Mouse (Mus musculus): ENCODE results near the gene Stab2. TPM values are rescaled to one million over a fixed set of nuclear protein-coding genes. Genes with fewer than 3 reads are reported as not detected.

Gene Stab2
- total RNA-seq, 1 experiment from 2014 or later: 6.3 TPM

- ATAC-seq (replicated peaks in 1 of 2; ENCODE audit: insufficient read depth in 1 of 2, low FRiP score in 2 of 2, low TSS enrichment in 1 of 2, low read depth in 1 of 2, poor library complexity in 2 of 2, severe bottlenecking in 2 of 2): no peak
Observed at GRCm38 (mm10) chr10:86940591-86940990, 67.2 kb downstream of the Stab2 start.

GRCm38 (mm10) chr10:86934376-86934775 is 73.4 kb downstream of the Stab2 start:
- no peak for ATAC-seq (replicated peaks in 1 of 2; ENCODE audit: insufficient read depth in 1 of 2, low FRiP score in 2 of 2, low TSS enrichment in 1 of 2, low read depth in 1 of 2, poor library complexity in 2 of 2, severe bottlenecking in 2 of 2)

GRCm38 (mm10) chr10:86933906-86934305 is 73.9 kb downstream of the Stab2 start:
- no peak for ATAC-seq (replicated peaks in 1 of 2; ENCODE audit: insufficient read depth in 1 of 2, low FRiP score in 2 of 2, low TSS enrichment in 1 of 2, low read depth in 1 of 2, poor library complexity in 2 of 2, severe bottlenecking in 2 of 2)

DNA sequence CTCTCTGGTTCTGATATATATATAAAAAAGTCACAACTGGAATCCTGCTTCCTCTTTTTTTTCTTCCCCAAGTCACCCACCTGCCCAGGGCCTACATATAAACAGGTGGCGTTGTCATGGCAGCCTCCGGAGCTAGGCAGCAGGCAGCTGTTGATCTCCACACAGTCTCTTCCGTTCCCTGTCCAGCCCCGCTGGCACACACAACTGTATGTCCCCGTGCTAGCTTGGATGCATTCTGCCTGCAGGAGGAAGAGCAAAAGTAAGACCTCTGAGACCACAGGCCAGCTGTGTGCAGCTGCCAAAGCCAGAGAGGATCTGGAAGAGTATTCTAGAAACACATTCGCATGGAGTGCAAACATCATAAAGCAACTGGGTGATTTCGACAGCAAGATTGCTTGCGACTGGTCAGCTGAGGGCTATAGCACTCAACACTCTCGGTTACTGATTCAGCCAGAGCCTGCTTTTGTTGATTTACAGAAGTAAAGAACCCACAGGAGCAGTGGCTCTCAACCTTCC is 74.6 kb downstream of the Stab2 start:
- peak; percentile 89 to 92 for ATAC-seq (replicated peaks in 1 of 2; ENCODE audit: insufficient read depth in 1 of 2, low FRiP score in 2 of 2, low TSS enrichment in 1 of 2, low read depth in 1 of 2, poor library complexity in 2 of 2, severe bottlenecking in 2 of 2)

DNA sequence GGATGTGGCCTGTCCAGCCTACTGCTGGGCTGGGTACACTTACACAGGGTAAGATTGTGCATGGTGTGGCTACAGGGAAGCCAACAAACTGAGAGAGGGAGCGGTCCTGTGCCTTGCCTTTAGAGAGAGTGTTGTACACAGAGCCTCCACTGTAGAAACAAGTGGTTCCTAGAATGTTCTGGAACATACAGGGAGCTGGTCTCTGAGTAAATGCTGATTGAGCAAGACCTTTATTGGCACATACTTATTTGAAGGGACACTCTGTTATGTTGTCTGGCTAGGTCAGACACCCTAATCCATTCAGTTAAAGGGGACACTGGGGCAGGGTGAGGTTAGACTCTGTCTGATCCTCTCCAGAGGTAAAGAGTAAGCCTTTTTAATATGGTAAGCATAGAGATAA is 84.2 kb downstream of the Stab2 start:
- ATAC-seq (replicated peaks in 1 of 2; ENCODE audit: insufficient read depth in 1 of 2, low FRiP score in 2 of 2, low TSS enrichment in 1 of 2, low read depth in 1 of 2, poor library complexity in 2 of 2, severe bottlenecking in 2 of 2): no peak

- no peak for ATAC-seq (replicated peaks in 1 of 2; ENCODE audit: insufficient read depth in 1 of 2, low FRiP score in 2 of 2, low TSS enrichment in 1 of 2, low read depth in 1 of 2, poor library complexity in 2 of 2, severe bottlenecking in 2 of 2)
Observed at GRCm38 (mm10) chr10:86915595-86915994, 92.2 kb downstream of the Stab2 start.

DNA sequence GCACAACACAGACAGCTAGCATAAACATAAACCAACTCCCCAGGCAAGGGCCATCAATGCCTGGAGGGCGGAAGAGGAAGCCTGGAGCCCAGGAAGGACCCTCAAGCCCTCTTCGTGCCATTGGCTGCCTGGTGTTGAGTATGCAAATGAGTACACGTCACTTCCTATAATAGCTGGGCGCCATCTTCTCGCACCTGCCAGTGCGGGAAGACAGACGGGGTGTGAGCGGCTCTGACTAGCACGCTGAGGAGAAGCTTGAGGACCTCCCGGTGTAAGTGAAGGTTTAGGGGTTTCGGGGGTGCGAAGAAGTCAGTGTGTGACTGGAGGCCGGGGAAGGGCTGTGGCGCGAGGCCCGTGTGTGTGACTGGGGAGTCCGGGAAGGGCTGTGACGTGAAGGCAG is 99.3 kb downstream of the Stab2 start:
- no peak for ATAC-seq (replicated peaks in 1 of 2; ENCODE audit: insufficient read depth in 1 of 2, low FRiP score in 2 of 2, low TSS enrichment in 1 of 2, low read depth in 1 of 2, poor library complexity in 2 of 2, severe bottlenecking in 2 of 2)

DNA sequence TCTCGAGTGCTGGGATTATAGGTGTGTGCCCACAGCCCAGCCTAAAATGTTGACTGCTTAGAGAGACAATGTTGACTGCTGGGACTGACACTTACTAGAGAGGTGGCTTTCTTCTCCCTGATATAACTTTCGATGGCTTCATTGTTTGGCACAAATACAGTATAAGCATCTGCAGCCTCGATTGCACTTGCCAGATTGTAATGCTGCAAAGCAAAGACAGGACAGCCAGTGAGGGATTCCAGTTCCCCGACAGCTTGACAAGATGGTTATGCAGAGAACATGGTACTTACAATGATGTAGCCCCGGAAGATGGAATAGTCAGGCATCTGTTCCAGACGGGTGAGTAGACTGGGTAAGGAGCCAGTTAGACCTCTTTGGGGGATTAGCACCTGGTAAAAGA is 100.8 kb downstream of the Stab2 start:
- ATAC-seq (replicated peaks in 1 of 2; ENCODE audit: insufficient read depth in 1 of 2, low FRiP score in 2 of 2, low TSS enrichment in 1 of 2, low read depth in 1 of 2, poor library complexity in 2 of 2, severe bottlenecking in 2 of 2): no peak

DNA sequence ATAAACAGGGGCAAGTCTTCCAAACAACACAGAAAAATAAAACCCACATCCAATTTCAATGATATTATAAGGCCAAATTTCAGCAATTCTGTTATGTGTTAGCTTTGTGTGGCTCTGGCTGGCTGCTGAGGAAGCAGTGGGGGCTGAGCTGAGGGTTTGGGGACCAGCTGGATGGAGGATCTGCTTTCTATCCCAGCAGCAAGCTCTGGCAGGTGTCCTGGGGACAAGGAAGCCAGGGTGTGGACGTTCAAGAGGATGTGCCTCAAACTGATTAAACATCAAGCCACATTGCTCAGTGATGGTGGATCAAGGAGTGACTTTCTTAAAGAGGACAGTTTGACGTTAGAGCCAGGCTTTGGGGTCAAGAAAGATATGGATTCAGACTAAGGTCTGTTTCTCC is 112.3 kb downstream of the Stab2 start:
- no peak for ATAC-seq (replicated peaks in 1 of 2; ENCODE audit: insufficient read depth in 1 of 2, low FRiP score in 2 of 2, low TSS enrichment in 1 of 2, low read depth in 1 of 2, poor library complexity in 2 of 2, severe bottlenecking in 2 of 2)

- ATAC-seq (replicated peaks in 1 of 2; ENCODE audit: insufficient read depth in 1 of 2, low FRiP score in 2 of 2, low TSS enrichment in 1 of 2, low read depth in 1 of 2, poor library complexity in 2 of 2, severe bottlenecking in 2 of 2): no peak
Observed at GRCm38 (mm10) chr10:86891066-86891465, 116.8 kb downstream of the Stab2 start.

DNA sequence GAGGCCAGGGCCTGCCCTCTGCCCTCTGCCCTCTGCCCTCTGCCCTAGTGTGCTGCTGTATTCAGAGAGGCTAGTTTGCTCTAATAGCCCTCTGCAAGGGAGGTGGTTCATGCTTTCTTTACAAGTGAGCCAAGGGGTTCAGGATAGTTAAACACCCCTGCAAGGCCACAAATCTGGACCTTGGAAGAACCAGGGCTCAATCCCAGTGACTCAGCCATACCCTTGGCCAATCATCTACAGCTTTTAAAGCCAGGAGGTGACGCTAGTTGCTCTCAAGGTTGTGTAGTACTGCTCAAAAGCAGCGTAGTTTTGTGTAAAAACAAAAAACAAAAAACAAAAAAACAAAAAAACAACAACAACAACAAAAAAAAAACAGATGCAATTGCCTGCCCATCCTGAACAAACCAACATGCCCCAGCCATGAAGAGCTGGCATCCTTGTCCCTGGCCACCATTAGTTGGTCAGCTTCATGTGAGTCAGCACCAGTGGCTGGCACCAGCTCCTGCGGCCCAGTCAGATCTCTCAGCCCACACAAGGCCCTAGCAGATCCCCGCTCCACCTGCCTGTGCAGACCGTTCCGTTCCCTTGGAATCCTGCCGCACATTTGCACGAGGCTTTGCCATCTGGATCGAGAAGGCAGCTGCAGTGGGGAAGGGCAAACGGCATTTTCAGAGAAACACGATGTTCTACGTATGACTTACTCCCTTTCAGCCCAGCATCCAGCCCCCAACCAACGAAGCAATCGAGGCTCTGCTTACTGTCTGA is 117.5 kb downstream of the Stab2 start:
- ATAC-seq (replicated peaks in 1 of 2; ENCODE audit: insufficient read depth in 1 of 2, low FRiP score in 2 of 2, low TSS enrichment in 1 of 2, low read depth in 1 of 2, poor library complexity in 2 of 2, severe bottlenecking in 2 of 2): no peak

DNA sequence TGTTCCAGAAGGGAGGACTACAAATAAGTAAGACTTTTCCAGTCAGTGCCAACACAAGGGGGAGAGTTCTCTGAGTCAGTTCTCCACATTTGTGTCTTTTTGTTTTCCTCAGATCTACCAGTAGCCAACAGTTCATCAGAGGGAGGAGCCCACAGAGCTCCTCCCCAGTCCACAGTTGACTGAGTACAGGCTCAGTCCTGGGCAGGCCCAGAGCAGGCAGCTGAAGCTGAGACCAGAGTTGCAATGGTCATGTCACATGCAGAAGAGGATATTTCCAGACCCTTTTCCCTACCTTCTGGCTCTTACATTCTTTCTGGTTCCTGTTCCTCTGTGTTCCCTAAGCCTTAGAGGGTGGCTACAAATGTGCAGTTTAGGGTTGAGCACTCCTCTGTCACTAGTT is 118.4 kb downstream of the Stab2 start:
- ATAC-seq (replicated peaks in 1 of 2; ENCODE audit: insufficient read depth in 1 of 2, low FRiP score in 2 of 2, low TSS enrichment in 1 of 2, low read depth in 1 of 2, poor library complexity in 2 of 2, severe bottlenecking in 2 of 2): no peak

DNA sequence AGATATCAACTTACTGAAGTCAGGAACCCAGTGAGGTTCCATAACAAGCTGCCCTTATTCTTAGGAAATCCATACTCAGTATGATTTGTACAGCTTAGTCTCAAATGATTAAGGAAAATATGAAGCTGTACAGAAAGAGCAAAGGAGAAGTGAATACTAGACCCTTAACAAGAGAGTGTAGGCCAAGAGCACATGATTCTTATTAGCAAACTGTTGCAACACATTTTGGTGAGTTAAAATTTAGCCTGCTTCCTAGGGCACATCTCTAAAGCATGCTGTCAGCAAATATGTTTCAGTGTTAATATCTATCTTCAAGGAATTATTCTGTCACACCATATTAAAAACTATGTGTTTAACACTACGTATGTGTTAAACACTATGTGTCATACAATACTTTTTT is 121.4 kb downstream of the Stab2 start:
- no peak for ATAC-seq (replicated peaks in 1 of 2; ENCODE audit: insufficient read depth in 1 of 2, low FRiP score in 2 of 2, low TSS enrichment in 1 of 2, low read depth in 1 of 2, poor library complexity in 2 of 2, severe bottlenecking in 2 of 2)

DNA sequence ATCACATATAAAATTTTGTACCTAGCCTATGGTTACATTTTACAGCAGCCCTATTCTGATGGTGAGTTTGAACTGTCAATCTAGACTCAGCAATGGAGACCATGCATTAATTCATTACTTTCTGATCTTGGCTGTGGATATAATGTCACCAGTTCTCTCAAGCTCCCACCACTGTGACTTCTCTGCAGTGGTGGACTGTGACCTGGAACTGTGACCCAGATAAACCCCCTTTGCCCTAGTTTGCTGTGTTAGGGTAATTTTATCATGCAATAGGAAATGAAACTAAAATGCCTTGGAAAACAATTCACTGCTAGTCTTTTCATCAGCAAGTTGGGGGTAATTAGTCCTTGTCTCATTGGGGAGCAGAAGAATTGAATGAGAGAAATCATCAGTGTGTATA is 126.4 kb downstream of the Stab2 start:
- ATAC-seq (replicated peaks in 1 of 2; ENCODE audit: insufficient read depth in 1 of 2, low FRiP score in 2 of 2, low TSS enrichment in 1 of 2, low read depth in 1 of 2, poor library complexity in 2 of 2, severe bottlenecking in 2 of 2): no peak

DNA sequence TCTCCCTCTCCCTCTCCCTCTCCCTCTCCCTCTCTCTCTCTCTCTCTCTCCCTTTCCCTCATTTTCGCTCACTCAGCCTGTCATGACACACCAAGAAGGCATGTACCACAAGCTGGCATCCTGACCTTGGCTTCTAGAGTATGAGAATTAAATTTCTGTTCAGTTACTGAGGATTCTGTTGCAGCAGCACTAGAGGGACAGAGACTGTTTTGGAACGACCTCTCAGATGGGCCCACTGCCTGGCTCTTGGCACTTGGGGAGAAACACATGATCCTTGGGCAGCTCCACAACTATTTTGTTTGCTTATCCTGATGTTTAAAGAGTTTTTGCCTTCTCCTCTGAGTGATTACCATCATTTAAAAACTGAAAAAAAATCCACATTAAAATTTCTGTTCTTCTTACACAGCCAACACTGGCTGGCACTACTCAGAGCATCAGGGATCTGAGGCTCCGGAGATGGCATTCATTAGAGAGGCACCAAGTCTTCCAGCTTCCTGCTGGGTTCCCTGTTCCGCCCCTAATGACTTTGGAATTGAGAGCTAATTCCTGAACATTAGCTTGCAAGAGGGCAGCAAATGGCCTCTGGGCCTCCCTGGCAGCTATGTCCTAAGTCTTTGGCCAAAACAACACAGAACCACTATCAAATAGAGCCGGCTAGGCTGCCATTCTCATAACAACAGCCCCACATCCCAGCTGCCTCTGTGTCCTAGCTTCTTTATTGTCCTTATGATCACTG is 127.6 kb downstream of the Stab2 start:
- ATAC-seq (replicated peaks in 1 of 2; ENCODE audit: insufficient read depth in 1 of 2, low FRiP score in 2 of 2, low TSS enrichment in 1 of 2, low read depth in 1 of 2, poor library complexity in 2 of 2, severe bottlenecking in 2 of 2): no peak

DNA sequence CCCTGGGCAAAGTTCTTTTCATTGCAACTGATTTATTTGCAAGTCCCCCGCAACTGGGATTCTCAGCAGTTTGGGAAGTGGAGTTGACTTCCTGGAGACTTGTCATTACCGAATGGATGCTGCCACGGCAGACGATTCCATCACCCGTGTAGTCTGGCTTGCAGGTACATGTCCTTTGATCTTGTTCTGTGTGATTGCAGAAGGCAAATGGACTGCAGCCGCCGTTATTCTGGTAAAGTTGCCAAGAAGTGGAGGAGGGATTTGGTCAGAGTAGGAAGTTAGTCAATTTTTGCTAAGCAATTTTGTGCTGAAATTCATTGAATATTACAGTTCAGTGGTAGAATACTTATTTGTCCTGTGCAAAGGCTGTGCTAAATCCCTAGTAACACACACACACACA is 129.1 kb downstream of the Stab2 start:
- ATAC-seq (replicated peaks in 1 of 2; ENCODE audit: insufficient read depth in 1 of 2, low FRiP score in 2 of 2, low TSS enrichment in 1 of 2, low read depth in 1 of 2, poor library complexity in 2 of 2, severe bottlenecking in 2 of 2): no peak

GRCm38 (mm10) chr10:86872591-86872990 is 135.2 kb downstream of the Stab2 start:
- no peak for ATAC-seq (replicated peaks in 1 of 2; ENCODE audit: insufficient read depth in 1 of 2, low FRiP score in 2 of 2, low TSS enrichment in 1 of 2, low read depth in 1 of 2, poor library complexity in 2 of 2, severe bottlenecking in 2 of 2)

DNA sequence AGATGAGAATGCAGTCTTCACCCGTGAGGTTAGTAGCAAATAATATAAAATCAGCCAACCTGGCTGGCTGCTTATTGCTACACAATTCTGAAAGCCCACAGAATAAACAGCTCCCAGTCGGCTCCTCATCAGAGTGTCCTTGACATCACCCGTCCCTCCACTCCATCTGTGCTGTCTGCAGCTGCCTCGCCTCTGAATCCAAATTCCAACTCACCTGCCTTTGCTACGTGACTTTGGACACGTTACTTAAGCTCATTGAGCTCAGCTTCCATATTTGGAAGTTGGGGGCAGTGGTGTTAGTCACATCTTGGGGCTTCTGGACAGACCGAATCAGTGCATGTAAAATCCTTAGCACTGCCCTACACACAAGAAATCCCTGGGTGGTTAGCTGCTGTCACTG is 135.7 kb downstream of the Stab2 start:
- no peak for ATAC-seq (replicated peaks in 1 of 2; ENCODE audit: insufficient read depth in 1 of 2, low FRiP score in 2 of 2, low TSS enrichment in 1 of 2, low read depth in 1 of 2, poor library complexity in 2 of 2, severe bottlenecking in 2 of 2)

DNA sequence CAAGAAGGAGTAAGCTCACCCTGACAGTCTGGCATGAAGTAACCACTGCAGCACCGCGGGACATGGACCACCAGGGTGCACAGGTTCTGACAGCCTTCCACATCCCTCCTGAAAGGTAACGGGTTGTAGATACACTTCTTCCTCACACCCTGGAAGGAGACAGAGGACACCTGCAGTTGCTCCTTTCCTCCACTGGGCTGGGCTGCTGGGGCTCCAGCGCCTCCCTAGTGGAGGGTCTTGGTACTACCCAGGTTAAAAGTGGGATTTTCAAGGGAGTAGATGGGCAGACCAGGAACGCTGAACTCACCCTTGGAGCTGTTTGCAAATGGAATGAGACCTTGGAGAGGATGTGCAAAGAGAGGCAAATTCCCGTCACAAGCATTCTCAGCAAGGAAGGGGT is 144.4 kb downstream of the Stab2 start:
- ATAC-seq (replicated peaks in 1 of 2; ENCODE audit: insufficient read depth in 1 of 2, low FRiP score in 2 of 2, low TSS enrichment in 1 of 2, low read depth in 1 of 2, poor library complexity in 2 of 2, severe bottlenecking in 2 of 2): no peak
